8 mouse cellular contexts compared by ENCODE assay signal in genomic region chrX:12005181-12006030, GRCm38 (mm10).
A peak's percentile ranks its signal among the peaks of the same experiment; 100 is the strongest.
DNase-seq lines count a peak whose midpoint lies in the region; ATAC-seq and TF ChIP-seq lines count a peak whose summit lies in the region.

No protein-coding gene starts in this region.

- H3K4me3 ChIP-seq in embryonic facial prominence, embryonic 15.5 days (replicated peaks): peak overlapping the region; percentile 48
- peak overlapping the region; percentile 40 to 55 for H3K4me3 ChIP-seq in heart, embryonic 14.5 days (ENCODE audit: control insufficient read depth in 1 of 2, insufficient read depth in 1 of 2, low read depth in 1 of 2, low read length in 2 of 2)
- H3K4me3 ChIP-seq in kidney, postnatal 0 days (replicated peaks; ENCODE audit: low read depth, low read length): 0 out of 2 replicates have a peak overlapping the region, but pooled peaks have one; percentile 4

- H3K36me3 ChIP-seq in embryonic facial prominence, embryonic 15.5 days: no peaks in the 10 kb centered on the region
- no peaks in the 10 kb centered on the region for H3K36me3 ChIP-seq in heart, embryonic 14.5 days (ENCODE audit: control insufficient read depth, insufficient read depth, low read length)
- H3K36me3 ChIP-seq in kidney, postnatal 0 days (ENCODE audit: insufficient read depth, low read length): no peaks in the 10 kb centered on the region

- DNase-seq in ovary, adult 18-20 months (ENCODE audit: low spot score): peak; percentile 25
- DNase-seq in ovary, postnatal 14 days (ENCODE audit: low spot score): no peak
- peak; percentile 58 for DNase-seq in kidney, postnatal 0 days (ENCODE audit: low spot score)
- peak; percentile 61 to 77 for DNase-seq in lung, postnatal 4 days
- DNase-seq in spleen, postnatal 36 days (ENCODE audit: low spot score in 2 of 2): peak; percentile 14 to 16
- no peak for DNase-seq in cerebellum, postnatal 14 days

- 0 out of 2 replicates have a peak, but pooled peaks have one; percentile 34 for ATAC-seq in embryonic facial prominence, embryonic 15.5 days (ENCODE audit: insufficient number of reproducible peaks, low FRiP score, low TSS enrichment, low read depth)
- ATAC-seq in heart, embryonic 14.5 days (ENCODE audit: insufficient number of reproducible peaks, insufficient read depth, low FRiP score, low read depth): peak; percentile 40; the same call in 1 of the 2 replicates
- ATAC-seq in kidney, postnatal 0 days (replicated peaks; ENCODE audit: low FRiP score, low read depth): peak; percentile 65

- H3K4me2 ChIP-seq in embryonic facial prominence, embryonic 15.5 days (replicated peaks): peak overlapping the region; percentile 69
- peak overlapping the region; percentile 77 for H3K4me2 ChIP-seq in heart, embryonic 14.5 days (ENCODE audit: low read length)
- peak overlapping the region; percentile 65 for H3K4me2 ChIP-seq in kidney, postnatal 0 days (ENCODE audit: low read length)

- no peak overlapping the region for H3K9ac ChIP-seq in embryonic facial prominence, embryonic 15.5 days
- H3K9ac ChIP-seq in heart, embryonic 14.5 days (ENCODE audit: low read length): peak overlapping the region; percentile 74
- H3K9ac ChIP-seq in kidney, postnatal 0 days (ENCODE audit: low read depth, low read length): peak overlapping the region; percentile 53

- TF ChIP-seq CTCF in kidney, postnatal 0 days (IDR thresholded peaks at IDR 0.05; ENCODE audit: low read depth): no peak

- H3K27ac ChIP-seq in embryonic facial prominence, embryonic 15.5 days (replicated peaks): peak overlapping the region; percentile 86
- H3K27ac ChIP-seq in heart, embryonic 14.5 days (replicated peaks in 1 of 2; ENCODE audit: control insufficient read depth in 1 of 2, insufficient read depth in 1 of 2, low read depth in 2 of 2, low read length in 2 of 2): peak overlapping the region; percentile 83 to 95
- H3K27ac ChIP-seq in kidney, postnatal 0 days: peak overlapping the region; percentile 73

- H3K4me1 ChIP-seq in embryonic facial prominence, embryonic 15.5 days: peaks cover 48% of the 10 kb centered on the region
- peaks cover 14 to 26% of the 10 kb centered on the region in 2 experiments for H3K4me1 ChIP-seq in heart, embryonic 14.5 days (ENCODE audit: control insufficient read depth in 2 of 2, insufficient read depth in 2 of 2, low read length in 2 of 2)
- peaks cover 3% of the 10 kb centered on the region; the same call in 1 of the 2 replicates for H3K4me1 ChIP-seq in kidney, postnatal 0 days (replicated peaks; ENCODE audit: insufficient read depth, low read length)

- no peaks in the 10 kb centered on the region for H3K9me3 ChIP-seq in embryonic facial prominence, embryonic 15.5 days (replicated peaks)
- no peaks in the 10 kb centered on the region for H3K9me3 ChIP-seq in heart, embryonic 14.5 days (ENCODE audit: control insufficient read depth, low read length)
- no peaks in the 10 kb centered on the region for H3K9me3 ChIP-seq in kidney, postnatal 0 days (replicated peaks; ENCODE audit: low read length)

- WGBS in embryonic facial prominence, embryonic 15.5 days: 8% methylated on average over 38 of the region's 38 CpGs
- 7% methylated on average over 35 of the region's 38 CpGs for WGBS in heart, embryonic 14.5 days
- 6% methylated on average over 37 of the region's 38 CpGs for WGBS in kidney, postnatal 0 days

- H3K27me3 ChIP-seq in embryonic facial prominence, embryonic 15.5 days: peaks cover 69% of the 10 kb centered on the region
- peaks cover 28% of the 10 kb centered on the region for H3K27me3 ChIP-seq in heart, embryonic 14.5 days (ENCODE audit: control insufficient read depth, insufficient read depth, low read length)
- no peaks in the 10 kb centered on the region; the same call in 1 of the 2 replicates for H3K27me3 ChIP-seq in kidney, postnatal 0 days (ENCODE audit: insufficient read depth, low read length)

Comparison
In these comparisons a context has a peak if more than half of its experiments do, and no peak if none do; other contexts are left out.
1. DNase-seq: peak in ovary, adult 18-20 months (single experiment), kidney, postnatal 0 days (single experiment), lung, postnatal 4 days (2 of 2) and spleen, postnatal 36 days (2 of 2); none in ovary, postnatal 14 days (single experiment) and cerebellum, postnatal 14 days (0 of 2).
2. Peak in every context shown above with its lines, with median percentiles within 50 percentile points of each other: ATAC-seq, H3K27ac ChIP-seq, H3K4me2 ChIP-seq and H3K4me3 ChIP-seq.